ENCODE assay signal across 26 mouse cellular contexts in genomic region chr4:109220441-109220940, GRCm38 (mm10). TPM values are rescaled to one million over a fixed set of nuclear protein-coding genes. Genes with fewer than 3 reads are reported as not detected.
DNase-seq lines count a peak whose midpoint lies in the region; ATAC-seq and TF ChIP-seq lines count a peak whose summit lies in the region.
"Had no signal": no experiment of that assay in that cellular context is flagged by ENCODE, and none has a peak within 500 bp of the region (broad histone marks: within the 10 kb centered on the region; RNA-seq: fewer than 3 reads in every experiment).

No protein-coding gene starts in this region.

- H3K79me2 ChIP-seq in heart, adult 2 months (replicated peaks; ENCODE audit: control insufficient read depth, insufficient read depth, low read length): no peaks in the 10 kb centered on the region

- H3K27ac ChIP-seq in heart, embryonic 12.5 days (ENCODE audit: poor library complexity, severe bottlenecking): no peak overlapping the region
- no peak overlapping the region for H3K27ac ChIP-seq in heart, adult 2 months
- H3K27ac ChIP-seq in embryonic facial prominence, embryonic 14.5 days (replicated peaks; ENCODE audit: low read depth, low read length): no peak overlapping the region
- no peak overlapping the region for H3K27ac ChIP-seq in kidney, embryonic 16.5 days (ENCODE audit: low read length)
- H3K27ac ChIP-seq: embryonic facial prominence, embryonic 12.5 days; forebrain, embryonic 13.5 days; gastrocnemius, adult 2 months; heart, embryonic 13.5 days; hindbrain, embryonic 12.5 days had no signal

- no peak for TF ChIP-seq EP300 in heart, adult 2 months (IDR thresholded peaks at IDR 0.05; ENCODE audit: insufficient read depth, low read depth, low read length)

- H3K4me1 ChIP-seq in heart, embryonic 12.5 days (replicated peaks): peaks cover 22% of the 10 kb centered on the region
- no peaks in the 10 kb centered on the region; the same call in 1 of the 2 replicates for H3K4me1 ChIP-seq in heart, adult 2 months (ENCODE audit: control insufficient read depth, insufficient read depth, low read length)
- H3K4me1 ChIP-seq in embryonic facial prominence, embryonic 14.5 days (ENCODE audit: control insufficient read depth, insufficient read depth, low read length): peaks cover 8% of the 10 kb centered on the region; the same call in 1 of the 2 replicates
- H3K4me1 ChIP-seq in kidney, embryonic 16.5 days (ENCODE audit: insufficient read depth, low read length): no peaks in the 10 kb centered on the region

- no peak for TF ChIP-seq POLR2A in heart, adult 2 months (IDR thresholded peaks at IDR 0.05; ENCODE audit: insufficient read depth, low read depth, low read length)

- H3K36me3 ChIP-seq in heart, embryonic 12.5 days: no peaks in the 10 kb centered on the region
- no peaks in the 10 kb centered on the region for H3K36me3 ChIP-seq in heart, adult 2 months (ENCODE audit: control insufficient read depth, insufficient read depth, low read length)
- H3K36me3 ChIP-seq in embryonic facial prominence, embryonic 14.5 days (ENCODE audit: control insufficient read depth, insufficient read depth, low read length): no peaks in the 10 kb centered on the region
- H3K36me3 ChIP-seq in kidney, embryonic 16.5 days (ENCODE audit: insufficient read depth, low read length): no peaks in the 10 kb centered on the region
- H3K36me3 ChIP-seq: embryonic facial prominence, embryonic 12.5 days; G1E; heart, embryonic 13.5 days; hindbrain, embryonic 12.5 days had no signal

- WGBS in heart, embryonic 12.5 days: 56% methylated on average over 14 of the region's 14 CpGs
- 72% methylated on average over 14 of the region's 14 CpGs for WGBS in heart, adult 2 months
- whole genome bisulfite sequencing in embryonic facial prominence, embryonic 14.5 days: 55% methylated on average over 14 of the region's 14 CpGs
- 68% methylated on average over 14 of the region's 14 CpGs for WGBS in kidney, embryonic 16.5 days

- H3K9ac ChIP-seq in heart, embryonic 12.5 days: no peak overlapping the region
- H3K9ac ChIP-seq in heart, adult 2 months (ENCODE audit: low read depth, low read length): no peak overlapping the region
- no peak overlapping the region for H3K9ac ChIP-seq in embryonic facial prominence, embryonic 14.5 days (ENCODE audit: low read depth, low read length)
- H3K9ac ChIP-seq in kidney, embryonic 16.5 days (replicated peaks; ENCODE audit: low read length): no peak overlapping the region
- H3K9ac ChIP-seq: embryonic facial prominence, embryonic 12.5 days; forebrain, embryonic 13.5 days; forebrain, postnatal 0 days; heart, embryonic 13.5 days; hindbrain, embryonic 12.5 days had no signal

- H3K27me3 ChIP-seq in heart, embryonic 12.5 days (replicated peaks): no peaks in the 10 kb centered on the region
- no peaks in the 10 kb centered on the region for H3K27me3 ChIP-seq in heart, adult 2 months (ENCODE audit: control insufficient read depth, insufficient read depth, low read length)
- no peaks in the 10 kb centered on the region for H3K27me3 ChIP-seq in embryonic facial prominence, embryonic 14.5 days (replicated peaks; ENCODE audit: control insufficient read depth, insufficient read depth, low read length)
- H3K27me3 ChIP-seq in kidney, embryonic 16.5 days (ENCODE audit: insufficient read depth, low read length): no peaks in the 10 kb centered on the region
- H3K27me3 ChIP-seq: embryonic facial prominence, embryonic 12.5 days; forebrain, embryonic 13.5 days; heart, embryonic 13.5 days; hindbrain, embryonic 12.5 days had no signal

- no peak overlapping the region for H3K4me2 ChIP-seq in heart, embryonic 12.5 days
- no peak overlapping the region for H3K4me2 ChIP-seq in embryonic facial prominence, embryonic 14.5 days (ENCODE audit: low read depth, low read length)
- no peak overlapping the region for H3K4me2 ChIP-seq in kidney, embryonic 16.5 days (replicated peaks; ENCODE audit: low read depth, low read length)
- H3K4me2 ChIP-seq: embryonic facial prominence, embryonic 12.5 days; forebrain, embryonic 13.5 days; heart, embryonic 13.5 days; hindbrain, embryonic 12.5 days had no signal

- no peak overlapping the region for H3K4me3 ChIP-seq in heart, embryonic 12.5 days
- no peak overlapping the region for H3K4me3 ChIP-seq in heart, adult 2 months
- no peak overlapping the region for H3K4me3 ChIP-seq in embryonic facial prominence, embryonic 14.5 days (ENCODE audit: low read depth, low read length)
- no peak overlapping the region for H3K4me3 ChIP-seq in kidney, embryonic 16.5 days (ENCODE audit: low read length)
- H3K4me3 ChIP-seq: embryonic facial prominence, embryonic 12.5 days; forebrain, embryonic 13.5 days; gastrocnemius, adult 2 months; heart, embryonic 13.5 days; hindbrain, embryonic 12.5 days had no signal

- DNase-seq in heart, adult 2 months: no peak
- DNase-seq in MN1 (ENCODE audit: low spot score): peak; percentile 50
- peak; percentile 41 for DNase-seq in embryonic facial prominence, embryonic 14.5 days (ENCODE audit: low spot score)
- peak; percentile 57 for DNase-seq in testis, postnatal 10 days (ENCODE audit: low spot score)
- DNase-seq: adrenal gland, postnatal 36 days; cerebellum, adult 2 months; cerebellum, postnatal 14 days; embryo, embryonic 11 days; forebrain, postnatal 0 days; gastrocnemius, adult 2 months; gastrocnemius, postnatal 25 days; heart, postnatal 4 days had no signal

- TF ChIP-seq CTCF in heart, adult 2 months (IDR thresholded peaks at IDR 0.05): no peak

- peak; percentile 31; the same call in 1 of the 2 replicates for ATAC-seq in heart, embryonic 12.5 days (ENCODE audit: insufficient number of reproducible peaks, low FRiP score)
- ATAC-seq in embryonic facial prominence, embryonic 14.5 days (ENCODE audit: low read depth): peak; percentile 39; the same call in 1 of the 2 replicates
- no peak for ATAC-seq in kidney, embryonic 16.5 days (ENCODE audit: low FRiP score, low TSS enrichment)
- ATAC-seq in activated CD4-positive, CD25-positive, alpha-beta regulatory T cell, adult 4 months: no peak
- ATAC-seq: forebrain, embryonic 13.5 days; forebrain, postnatal 0 days; hindbrain, embryonic 16.5 days; inflammation-experienced regulatory T-cells, adult 6 months; intestine, postnatal 0 days had no signal

- no peaks in the 10 kb centered on the region for H3K9me3 ChIP-seq in heart, embryonic 12.5 days (replicated peaks)
- H3K9me3 ChIP-seq in embryonic facial prominence, embryonic 14.5 days (ENCODE audit: control insufficient read depth, low read length): no peaks in the 10 kb centered on the region
- H3K9me3 ChIP-seq in kidney, embryonic 16.5 days (ENCODE audit: low read length): no peaks in the 10 kb centered on the region
- H3K9me3 ChIP-seq: embryonic facial prominence, embryonic 12.5 days; forebrain, embryonic 13.5 days; G1E; heart, embryonic 13.5 days; hindbrain, embryonic 12.5 days had no signal

- intact Hi-C loops in heart, adult 2 months (cut with DNase I): no loop called here

RNA-seq across cellular contexts. Expression of gene Calr4, which starts 13.8 kb away (rescaled TPM):
- polyA plus RNA-seq in heart, embryonic 12.5 days (2016; fragmentation: Nextera tagmentation; extraction: Ambion mirVana): 0.60 and 0.61 TPM in 2 replicates
- not detected for total RNA-seq in heart, adult 2 months (2021)
- polyA plus RNA-seq in heart, adult 2 months (2012; rRNA removed): 0.15 TPM in 1 of 2 replicates, not detected in the other
- 0.24 and 0.37 TPM in 2 replicates for polyA plus RNA-seq in embryonic facial prominence, embryonic 14.5 days (2014; fragmentation: Nextera tagmentation; extraction: Ambion mirVana)
- 0.18 and 0.54 TPM in 2 replicates for polyA plus RNA-seq in kidney, embryonic 16.5 days (2015; fragmentation: Nextera tagmentation; extraction: Ambion mirVana)
- polyA plus RNA-seq in activated CD4-positive, CD25-positive, alpha-beta regulatory T cell, adult 4 months (2017; shearing (Covaris generic)): not detected
- total RNA-seq: common myeloid progenitor, adult 5-6 weeks; G1E; granulocyte monocyte progenitor cell, adult 5-6 weeks; heart, postnatal 4 days had no signal
- polyA plus RNA-seq: heart, postnatal 0 days; inflammation-experienced regulatory T-cells, adult 6 months had no signal

RNA-seq across cellular contexts. Expression of gene Osbpl9, which starts 18.4 kb away (rescaled TPM):
- 48.3 and 53.0 TPM in 2 replicates for polyA plus RNA-seq in heart, embryonic 12.5 days (2016; fragmentation: Nextera tagmentation; extraction: Ambion mirVana)
- total RNA-seq in heart, adult 2 months (2021): 100 to 1,000 TPM in 1 of 2 experiments, 10 to 100 TPM in 1; 91.6 to 102 TPM
- polyA plus RNA-seq in heart, adult 2 months (2012; rRNA removed): 92.3 and 142 TPM in 2 replicates
- 54.7 and 65.2 TPM in 2 replicates for polyA plus RNA-seq in embryonic facial prominence, embryonic 14.5 days (2014; fragmentation: Nextera tagmentation; extraction: Ambion mirVana)
- 75.7 and 77.6 TPM in 2 replicates for polyA plus RNA-seq in kidney, embryonic 16.5 days (2015; fragmentation: Nextera tagmentation; extraction: Ambion mirVana)
- 10 to 100 TPM; 76.5 to 80.8 TPM for polyA plus RNA-seq in activated CD4-positive, CD25-positive, alpha-beta regulatory T cell, adult 4 months (2017; shearing (Covaris generic))

RNA-seq across cellular contexts. Expression of gene Eps15, which starts 59.6 kb away (rescaled TPM):
- 41.6 and 44.4 TPM in 2 replicates for polyA plus RNA-seq in heart, embryonic 12.5 days (2016; fragmentation: Nextera tagmentation; extraction: Ambion mirVana)
- total RNA-seq in heart, adult 2 months (2021): 10 to 100 TPM; 43.1 to 46.8 TPM
- polyA plus RNA-seq in heart, adult 2 months (2012; rRNA removed): 9.9 and 19.3 TPM in 2 replicates
- 40.9 and 45.3 TPM in 2 replicates for polyA plus RNA-seq in embryonic facial prominence, embryonic 14.5 days (2014; fragmentation: Nextera tagmentation; extraction: Ambion mirVana)
- polyA plus RNA-seq in kidney, embryonic 16.5 days (2015; fragmentation: Nextera tagmentation; extraction: Ambion mirVana): 36.3 and 39.1 TPM in 2 replicates
- 10 to 100 TPM; 66.5 to 83.3 TPM for polyA plus RNA-seq in activated CD4-positive, CD25-positive, alpha-beta regulatory T cell, adult 4 months (2017; shearing (Covaris generic))

Comparison
In these comparisons a context has a peak if more than half of its experiments do, and no peak if none do; other contexts are left out.
1. ATAC-seq: peak in heart, embryonic 12.5 days (single experiment) and embryonic facial prominence, embryonic 14.5 days (single experiment); none in kidney, embryonic 16.5 days (single experiment) and activated CD4-positive, CD25-positive, alpha-beta regulatory T cell, adult 4 months (single experiment).
2. DNase-seq: peak in MN1 (single experiment), embryonic facial prominence, embryonic 14.5 days (single experiment) and testis, postnatal 10 days (single experiment); none in heart, adult 2 months (0 of 2).